8 mouse cellular contexts compared by ENCODE assay signal in the genomic region with DNA sequence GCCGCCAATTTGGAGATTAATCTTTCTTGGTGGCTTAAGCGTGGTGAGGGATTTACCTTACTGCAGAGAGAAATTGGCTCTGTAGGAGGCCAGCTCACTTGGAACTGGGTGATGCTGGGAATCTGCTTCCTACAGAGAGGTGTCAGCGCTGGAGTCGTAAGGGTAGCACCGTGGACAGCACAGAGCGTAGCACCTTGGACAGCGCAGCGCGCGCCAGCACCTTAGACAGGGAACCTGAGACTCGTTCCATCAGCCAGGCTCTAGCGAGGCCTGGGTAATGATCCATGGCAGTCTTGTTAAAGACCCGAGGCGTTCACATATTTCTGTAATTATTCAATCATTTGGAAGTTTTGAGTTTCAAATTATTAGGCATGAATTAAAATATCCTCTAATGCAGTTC.
A peak's percentile ranks its signal among the peaks of the same experiment; 100 is the strongest.
DNase-seq lines count a peak whose midpoint lies in the region; ATAC-seq lines count a peak whose summit lies in the region.

No protein-coding gene starts in this region.

- 6% methylated on average over 14 of the region's 14 CpGs for WGBS in lung, embryonic 15.5 days
- WGBS in hindbrain, embryonic 16.5 days: 9% methylated on average over 14 of the region's 14 CpGs

- no peaks in the 10 kb centered on the region for H3K27me3 ChIP-seq in lung, embryonic 15.5 days
- no peaks in the 10 kb centered on the region for H3K27me3 ChIP-seq in hindbrain, embryonic 16.5 days (replicated peaks; ENCODE audit: control insufficient read depth, insufficient read depth, low read length)

- no peaks in the 10 kb centered on the region for H3K4me1 ChIP-seq in lung, embryonic 15.5 days
- H3K4me1 ChIP-seq in hindbrain, embryonic 16.5 days (ENCODE audit: control insufficient read depth, insufficient read depth, low read depth, low read length): no peaks in the 10 kb centered on the region

- H3K9me3 ChIP-seq in lung, embryonic 15.5 days: no peaks in the 10 kb centered on the region
- no peaks in the 10 kb centered on the region for H3K9me3 ChIP-seq in hindbrain, embryonic 16.5 days (ENCODE audit: control insufficient read depth, low read length)

- H3K9ac ChIP-seq in lung, embryonic 15.5 days: no peak overlapping the region
- no peak overlapping the region for H3K9ac ChIP-seq in hindbrain, embryonic 16.5 days (ENCODE audit: low read depth, low read length)

- DNase-seq in lung, postnatal 25 days (ENCODE audit: low spot score): no peak
- DNase-seq in embryo, embryonic 10.5 days (ENCODE audit: low spot score): peak; percentile 81
- peak; percentile 60 for DNase-seq in kidney, postnatal 14 days
- DNase-seq in retina, postnatal 1 day: peak; percentile 40
- DNase-seq in B cell, adult 2 months: no peak
- no peak for DNase-seq in left cerebral cortex, postnatal 25 days (ENCODE audit: low spot score in 2 of 2)

- intact Hi-C loops in left cerebral cortex, postnatal 25 days (cut with DNase I): no loop called here

- ATAC-seq in lung, embryonic 15.5 days (ENCODE audit: borderline replicate concordance, extremely low read depth, low FRiP score, low TSS enrichment): peak; percentile 49; the same call in 1 of the 2 replicates
- ATAC-seq in hindbrain, embryonic 16.5 days: no peak

- H3K36me3 ChIP-seq in lung, embryonic 15.5 days: no peaks in the 10 kb centered on the region
- no peaks in the 10 kb centered on the region for H3K36me3 ChIP-seq in hindbrain, embryonic 16.5 days (ENCODE audit: control insufficient read depth, insufficient read depth, low read length)

- H3K27ac ChIP-seq in lung, embryonic 15.5 days: no peak overlapping the region
- no peak overlapping the region for H3K27ac ChIP-seq in hindbrain, embryonic 16.5 days (ENCODE audit: low read depth, low read length)

- no peak overlapping the region for H3K4me3 ChIP-seq in lung, embryonic 15.5 days
- H3K4me3 ChIP-seq in hindbrain, embryonic 16.5 days (ENCODE audit: low read length): no peak overlapping the region

- no peak overlapping the region for H3K4me2 ChIP-seq in lung, embryonic 15.5 days
- H3K4me2 ChIP-seq in hindbrain, embryonic 16.5 days (ENCODE audit: low read length): no peak overlapping the region

Comparison
In these comparisons a context has a peak if more than half of its experiments do, and no peak if none do; other contexts are left out.
1. DNase-seq: peak in embryo, embryonic 10.5 days (single experiment), kidney, postnatal 14 days (single experiment) and retina, postnatal 1 day (single experiment); none in lung, postnatal 25 days (single experiment), B cell, adult 2 months (0 of 2) and left cerebral cortex, postnatal 25 days (0 of 2).